Mouse (Mus musculus) testis, postnatal 14 days (tissue): ENCODE results near the gene Neil3.
"Not testable (repeated sequence)": the region's sequence is repeated elsewhere in the genome, so short reads cannot be mapped to it uniquely, and the experiment has no call there.

Source experiments
- DNase-seq: peaks from one replicate; pipeline ENCODE4 v3.0.0; 2021; ENCODE audit warnings: low spot score

Neil3 gene

DNA sequence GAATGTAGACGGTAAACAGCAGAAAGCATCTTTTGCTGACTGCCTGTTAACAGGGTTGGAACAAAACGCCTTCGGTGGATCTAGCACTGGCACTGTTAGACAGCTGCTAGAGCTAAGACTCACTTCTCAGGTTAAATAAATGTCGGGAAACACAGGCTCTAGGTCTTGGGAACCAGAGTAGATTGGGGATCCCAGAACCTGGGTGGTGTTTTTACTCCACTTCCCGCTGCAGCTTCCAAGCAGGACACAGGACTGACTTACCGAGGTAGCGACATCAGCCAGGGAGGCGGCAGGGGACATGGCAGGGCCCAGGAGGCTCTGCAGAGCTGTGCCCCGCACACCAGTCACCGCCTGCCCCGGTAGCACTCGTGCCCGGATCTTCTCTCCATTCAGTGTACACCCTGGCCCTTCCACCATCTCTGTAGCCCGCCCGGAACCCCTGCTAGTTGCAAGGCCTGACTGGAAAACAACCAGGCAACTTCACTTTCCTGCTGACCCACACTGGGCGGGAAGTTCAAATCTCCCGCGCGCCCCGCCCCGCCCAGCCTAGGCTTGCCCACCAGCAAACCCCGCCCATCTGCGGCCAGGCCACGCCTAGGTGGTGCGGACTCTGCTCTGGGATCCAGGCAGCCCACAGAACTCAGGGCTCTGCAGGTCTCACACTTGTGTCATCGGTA, at the start of gene Neil3:
Neil3 (minus strand) TSS at position 571 of the 677 bp plus-strand sequence.
- peak; percentile 77 for DNase-seq

DNA sequence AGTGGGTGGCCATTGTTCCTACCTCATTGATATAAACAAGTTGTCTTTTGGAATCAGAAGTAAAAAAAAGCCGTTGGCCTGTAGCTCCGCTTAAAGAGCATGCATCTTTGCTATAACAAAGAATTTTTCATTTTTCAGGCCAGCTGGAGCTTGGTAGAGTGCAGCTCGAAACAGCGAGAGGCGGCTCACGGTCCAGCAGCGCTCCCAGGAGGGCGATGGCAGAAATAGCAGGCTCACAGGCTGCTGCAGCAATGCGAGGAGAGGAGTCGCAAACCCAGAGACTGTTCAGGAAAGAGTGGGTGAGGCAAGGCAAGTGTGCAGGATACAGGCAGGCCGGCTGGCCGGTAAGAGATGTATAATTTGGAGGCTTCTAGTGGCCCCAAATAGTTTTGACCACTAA, 42.0 kb upstream of the Neil3 start:
- DNase-seq, result peak; percentile 6

DNA sequence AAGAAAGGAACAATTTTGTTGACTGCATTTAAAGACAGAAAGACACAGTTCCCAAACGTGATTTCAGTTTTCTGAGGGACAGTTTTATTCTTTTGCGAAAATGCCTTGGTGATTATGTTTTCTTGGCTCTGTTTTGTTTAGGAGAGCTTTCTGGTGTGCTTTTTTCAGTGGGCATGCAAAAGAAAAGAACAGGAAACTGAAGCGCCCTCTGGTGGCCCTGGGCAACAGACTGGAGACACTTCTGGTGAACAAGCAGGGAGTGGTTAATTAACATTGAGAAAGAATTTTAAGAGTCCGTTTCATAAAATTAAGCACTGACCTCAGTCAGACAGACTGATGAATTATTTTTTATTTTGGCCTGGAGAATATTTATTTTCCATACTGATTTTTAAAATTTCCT, 25.1 kb upstream of the Neil3 start:
- DNase-seq, result peak; percentile 13

DNA sequence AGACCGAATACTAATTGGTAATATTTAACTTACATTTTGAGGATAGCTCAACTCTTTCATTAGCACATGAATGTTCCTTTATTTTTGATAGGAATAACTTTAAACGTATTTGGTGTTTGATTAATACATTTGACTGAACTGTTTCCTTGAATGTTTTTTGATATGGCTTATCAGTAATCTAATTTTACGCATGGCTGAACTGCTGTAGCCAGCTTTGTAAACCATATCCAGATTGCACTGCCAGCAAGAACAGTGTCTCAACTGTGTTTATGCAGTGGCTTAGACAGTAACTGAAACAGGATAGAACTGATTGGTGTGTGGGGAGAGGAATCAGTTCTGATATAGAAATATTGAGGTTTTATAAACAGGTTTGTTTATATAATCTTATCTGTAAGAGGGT, 22.6 kb upstream of the Neil3 start:
- DNase-seq, result no peak

DNA sequence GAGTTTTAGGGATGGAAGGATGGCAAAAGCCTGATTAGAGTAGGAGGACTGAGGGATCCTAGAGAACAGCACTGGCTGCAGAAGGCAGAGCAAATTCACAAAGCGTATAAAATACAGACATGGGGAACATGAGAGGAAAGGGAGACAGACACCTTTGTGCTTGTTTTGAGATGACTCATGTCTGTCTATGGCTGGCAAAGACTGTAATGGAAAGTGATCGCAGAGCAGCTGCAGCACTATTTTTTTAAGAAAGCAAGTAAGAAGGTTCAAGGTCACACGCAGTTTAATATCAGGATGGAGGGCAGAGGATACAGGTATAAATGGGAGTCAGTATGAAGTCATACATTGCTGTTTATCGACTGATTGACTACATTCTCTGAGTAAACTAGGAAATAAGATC, 8.2 kb downstream of the Neil3 start:
- no peak for DNase-seq

DNA sequence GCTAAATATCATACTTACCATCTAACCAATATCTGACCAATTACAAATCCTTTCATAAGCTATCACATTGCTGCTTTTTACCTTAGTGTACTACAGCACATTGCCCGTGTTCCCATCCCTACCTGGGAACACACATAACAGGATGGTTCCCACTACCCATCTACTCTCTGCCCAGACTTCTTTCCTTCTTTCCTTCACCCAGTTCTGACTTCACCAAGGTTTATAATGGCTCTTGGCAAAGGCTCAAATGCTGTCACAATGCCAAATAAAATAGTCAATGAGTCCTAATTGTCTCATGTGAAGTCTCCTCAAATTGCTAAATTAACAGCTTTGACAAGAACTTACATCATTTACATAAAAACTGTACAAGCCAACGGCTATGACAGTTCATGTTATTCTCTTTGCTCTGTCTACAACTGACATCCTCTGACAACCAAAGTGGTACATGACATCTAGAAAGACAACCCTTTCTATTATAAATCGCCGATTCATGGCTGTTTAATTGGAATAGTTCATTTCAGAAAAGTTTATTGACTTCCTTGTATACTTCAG, 9.9 kb downstream of the Neil3 start:
- no peak for DNase-seq

DNA sequence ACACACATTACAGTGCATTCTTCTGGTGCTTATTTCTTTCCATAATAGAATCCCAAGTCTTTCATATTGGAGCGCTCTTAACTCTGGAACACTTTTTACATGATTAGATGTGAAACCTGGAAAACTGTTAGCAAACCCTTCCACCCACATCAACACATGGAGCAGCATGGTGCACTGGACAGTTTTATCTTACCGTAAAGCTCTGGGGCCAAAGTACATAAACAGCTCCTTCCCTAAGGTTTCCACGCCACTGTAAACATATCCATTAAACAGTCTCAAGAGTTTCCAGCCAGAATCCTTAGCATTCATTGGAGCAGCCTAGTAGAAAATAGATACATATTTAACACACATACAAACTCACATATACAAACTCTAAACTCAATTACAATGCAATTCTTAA, 15.4 kb downstream of the Neil3 start:
- DNase-seq, result no peak

DNA sequence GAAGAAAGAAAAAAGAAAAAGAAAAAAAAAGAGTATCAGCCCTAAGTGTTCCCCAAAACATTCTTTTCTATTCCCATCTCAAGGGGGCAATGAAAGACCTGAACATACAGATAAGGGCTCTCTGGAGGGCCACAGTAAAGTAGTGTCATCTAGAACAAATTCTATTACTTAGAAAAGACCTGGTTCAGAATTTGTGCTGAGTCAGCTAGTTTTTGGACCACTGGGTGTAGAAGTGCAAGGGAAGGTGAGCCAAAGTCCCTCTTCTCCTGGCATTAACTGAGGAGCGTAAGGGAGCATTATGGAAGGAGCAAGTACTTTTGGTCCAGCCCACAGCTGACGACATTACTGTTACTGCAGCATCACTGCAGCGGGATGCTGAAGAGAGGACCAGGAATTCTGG, 19.7 kb downstream of the Neil3 start:
- no peak for DNase-seq

DNA sequence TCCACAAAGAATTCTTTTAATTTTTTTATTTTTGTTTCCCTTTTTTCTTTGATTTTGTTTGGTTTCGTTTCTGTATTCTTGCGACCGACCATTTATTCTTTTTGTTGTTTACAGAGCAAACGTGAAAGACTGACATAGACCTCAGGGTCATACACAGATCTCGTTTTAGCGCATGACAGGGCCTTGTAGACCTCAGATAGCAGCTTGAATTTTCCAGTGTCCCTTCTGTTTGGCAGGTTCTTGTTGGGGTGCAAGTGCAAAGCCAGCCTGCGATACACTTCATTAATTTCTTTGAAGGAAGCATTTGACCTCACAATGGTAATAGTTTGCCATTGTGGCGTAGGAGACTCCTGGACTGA, 24.6 kb downstream of the Neil3 start:
- DNase-seq, result no peak

DNA sequence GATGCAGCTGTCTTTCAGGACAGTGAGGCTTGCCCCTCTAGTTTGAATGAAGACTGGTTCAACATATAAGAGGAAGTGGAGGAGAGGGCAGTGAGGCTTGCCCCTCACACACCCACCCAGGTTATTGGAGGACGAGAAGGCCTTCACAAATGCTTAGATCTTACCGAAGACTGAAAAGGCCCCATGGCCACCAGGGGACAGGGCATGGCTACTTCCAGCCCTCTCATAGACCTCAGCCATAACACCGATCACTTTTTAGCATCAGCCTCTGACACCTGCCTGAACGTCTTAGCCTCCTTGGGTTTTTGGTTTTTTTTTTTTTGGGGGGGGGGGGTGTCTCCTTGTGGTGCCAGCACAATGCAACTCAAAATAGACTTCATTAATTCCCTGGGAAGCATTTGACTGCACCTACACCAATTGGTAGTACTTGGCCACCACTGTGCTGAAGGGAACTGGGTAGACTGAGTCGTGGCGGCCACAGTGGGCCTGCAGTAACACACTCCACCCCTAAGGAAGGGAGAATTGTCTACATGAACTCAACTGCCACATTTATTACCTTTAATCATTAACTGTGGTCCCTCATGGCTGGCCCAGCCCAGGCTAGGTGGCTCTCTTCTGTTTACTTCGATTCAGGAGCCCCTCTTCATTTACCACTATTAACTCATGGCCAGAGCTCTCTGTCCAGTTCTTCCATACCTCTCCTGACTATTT, 25.1 kb downstream of the Neil3 start:
- no peak for DNase-seq

DNA sequence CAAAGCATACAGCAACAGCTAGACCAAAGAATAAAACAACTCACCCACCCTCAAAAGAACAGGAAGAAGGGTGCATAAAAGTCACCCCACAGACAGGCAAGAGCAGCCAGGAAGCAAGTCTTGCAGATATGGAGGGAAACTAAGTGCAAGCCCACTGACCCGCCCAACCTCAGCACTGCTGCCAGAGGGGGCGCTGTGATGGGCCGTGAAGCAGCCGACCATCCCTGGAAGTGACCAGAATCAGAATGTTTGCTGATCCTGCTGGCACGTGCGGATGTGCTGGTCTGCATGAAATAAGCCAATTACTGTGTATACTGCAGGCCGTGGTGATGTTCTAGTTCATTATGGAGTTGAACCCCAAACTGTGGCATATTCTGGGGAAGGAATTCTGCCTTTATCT, 26.6 kb downstream of the Neil3 start:
- DNase-seq, result peak; percentile 23

DNA sequence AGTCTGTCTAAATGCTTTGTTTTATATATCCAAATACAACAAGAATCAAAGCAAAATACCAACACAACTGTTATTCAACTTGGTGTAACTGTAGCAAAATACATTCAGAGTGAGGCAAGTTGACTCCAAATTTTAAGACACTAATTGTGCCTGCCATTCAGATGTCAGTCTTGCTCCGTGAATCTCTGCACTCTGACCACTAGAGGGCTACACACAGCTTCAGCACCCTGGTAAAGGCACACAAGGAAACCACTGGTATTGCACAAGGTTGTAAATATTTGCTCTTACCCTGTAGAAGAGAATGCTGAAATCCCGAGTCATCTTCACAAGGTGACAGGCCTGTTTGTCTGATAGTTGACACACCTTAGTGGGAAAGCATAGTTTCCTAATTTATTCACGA, 31.8 kb downstream of the Neil3 start:
- no peak for DNase-seq

DNA sequence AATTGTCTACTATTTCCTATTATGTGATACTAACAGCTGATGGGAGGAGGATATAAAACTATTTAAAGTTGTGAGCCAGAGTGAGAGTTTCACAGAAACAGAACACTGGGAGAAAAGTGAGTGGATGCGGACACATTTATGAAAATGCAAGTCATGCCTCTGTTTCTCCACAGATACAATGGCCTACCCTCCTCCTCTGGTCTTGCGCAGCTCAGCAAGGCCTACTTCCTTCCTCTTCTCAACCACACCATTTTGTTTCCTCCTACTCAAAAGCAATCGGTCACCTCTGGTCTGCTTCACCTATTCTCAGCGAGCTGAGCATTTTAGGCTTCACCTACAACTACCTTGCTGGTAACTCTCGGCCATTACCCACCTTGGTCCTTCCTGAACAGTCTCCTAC, 34.0 kb downstream of the Neil3 start:
- no peak for DNase-seq

DNA sequence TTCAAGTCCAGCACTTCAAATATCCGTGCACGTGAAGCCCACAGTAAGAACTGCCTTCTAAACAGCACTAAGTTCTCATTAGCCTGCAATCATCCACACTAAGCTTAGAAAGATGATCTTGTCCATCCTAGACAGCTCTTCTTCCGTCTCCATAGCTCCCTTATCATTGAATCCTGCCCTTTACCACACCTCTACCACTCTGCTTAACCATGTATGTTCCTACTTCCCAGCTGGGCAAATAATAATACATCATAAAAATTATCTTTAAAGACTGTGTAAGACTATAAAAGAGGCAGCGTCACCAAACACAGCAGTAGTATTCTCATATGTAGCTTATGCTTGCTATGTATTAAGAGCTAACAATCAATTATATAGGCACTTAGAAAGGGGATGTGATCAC, 35.2 kb downstream of the Neil3 start:
- DNase-seq, result no peak

DNA sequence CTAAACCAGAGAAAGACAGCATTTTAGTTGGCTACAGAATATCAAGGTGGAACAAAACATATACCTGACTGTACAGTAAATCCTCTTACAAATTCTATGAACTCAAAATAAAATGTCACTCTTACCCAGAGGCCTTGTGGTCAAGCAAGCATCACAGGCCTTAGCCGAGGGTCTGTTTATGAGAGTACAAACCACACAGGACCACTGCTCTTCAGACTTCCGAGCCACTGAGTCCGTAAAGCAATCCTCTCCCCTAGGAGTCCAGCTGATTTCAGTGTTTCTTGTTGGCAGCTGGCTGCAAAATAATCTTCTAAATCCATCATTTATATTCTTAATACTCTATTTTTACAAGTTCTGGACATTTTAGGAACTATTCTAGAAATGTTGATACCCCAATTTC, 38.0 kb downstream of the Neil3 start:
- DNase-seq, result no peak

DNA sequence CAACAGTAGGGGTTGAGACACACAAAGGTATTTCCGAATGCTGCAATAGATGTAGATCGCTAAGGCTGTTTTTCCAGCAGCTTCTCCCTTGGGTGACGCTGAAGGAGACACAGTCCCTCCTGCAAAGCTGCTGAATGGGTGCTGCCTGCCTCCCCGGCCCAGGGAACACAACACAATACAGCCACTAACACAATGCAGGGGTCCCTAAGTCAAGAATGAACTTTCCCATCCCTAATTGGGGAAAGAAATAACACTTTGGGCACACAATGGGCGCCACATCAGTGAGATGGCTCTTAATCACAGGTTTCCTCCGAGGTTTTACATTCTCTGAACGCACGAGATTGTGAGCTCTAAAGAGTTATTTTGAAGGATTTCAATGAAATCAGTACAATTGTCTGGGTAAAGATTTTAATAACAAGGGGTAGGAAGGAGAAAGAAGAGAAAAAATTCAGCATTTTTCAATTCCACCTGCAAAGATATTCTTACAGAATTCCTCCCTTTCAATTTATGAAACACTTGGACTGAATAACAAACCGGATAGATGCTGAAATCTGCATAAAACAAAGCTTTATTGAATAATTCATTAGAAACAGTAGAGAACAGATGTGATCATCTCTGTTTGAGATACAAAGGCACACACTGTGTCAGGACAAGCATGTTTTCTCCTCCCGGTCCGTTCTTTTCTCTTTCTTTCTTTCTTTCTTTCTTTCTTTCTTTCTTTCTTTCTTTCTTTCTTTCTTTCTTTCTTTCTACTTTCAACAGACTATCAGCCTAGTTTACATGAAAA, 38.6 kb downstream of the Neil3 start:
- no peak for DNase-seq

DNA sequence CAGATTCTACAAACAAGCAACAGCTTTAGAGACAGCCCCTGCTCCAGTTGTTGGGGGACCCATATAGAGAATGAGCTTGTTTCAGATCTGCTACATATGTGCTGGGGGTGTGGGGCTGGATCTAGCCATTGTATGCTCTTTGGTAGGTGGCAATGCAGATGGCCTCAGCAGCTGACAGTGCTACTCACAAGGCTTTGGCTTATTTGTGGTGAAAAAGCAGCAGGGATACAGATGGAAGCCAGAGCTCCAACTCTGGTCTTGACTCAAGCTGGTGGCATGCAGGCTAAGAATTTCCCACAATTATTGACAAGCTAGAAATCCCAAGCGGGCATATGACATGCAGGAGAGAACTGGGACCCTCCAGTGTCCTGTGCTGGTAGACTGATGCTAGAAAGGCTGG, 40.8 kb downstream of the Neil3 start:
- DNase-seq, result no peak

DNA sequence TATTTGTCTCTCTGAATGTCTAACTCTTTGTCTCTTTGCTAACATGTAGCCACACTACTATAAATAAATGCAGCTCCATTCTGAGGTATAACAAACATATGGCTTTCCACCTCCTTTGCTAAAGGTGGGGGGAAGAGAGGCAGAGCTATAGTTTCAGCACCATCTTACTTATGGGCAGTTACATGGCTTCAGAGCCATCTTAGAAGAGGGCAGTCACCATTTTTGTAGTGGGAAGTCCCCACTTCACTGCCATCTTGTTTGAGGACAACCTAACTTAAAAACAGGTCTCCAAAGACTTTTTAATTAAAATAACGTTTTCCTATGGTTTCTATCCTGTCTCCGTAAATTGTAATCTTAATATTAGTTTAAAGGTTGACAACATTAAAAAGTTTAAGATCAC, 47.1 kb downstream of the Neil3 start:
- no peak for DNase-seq

DNA sequence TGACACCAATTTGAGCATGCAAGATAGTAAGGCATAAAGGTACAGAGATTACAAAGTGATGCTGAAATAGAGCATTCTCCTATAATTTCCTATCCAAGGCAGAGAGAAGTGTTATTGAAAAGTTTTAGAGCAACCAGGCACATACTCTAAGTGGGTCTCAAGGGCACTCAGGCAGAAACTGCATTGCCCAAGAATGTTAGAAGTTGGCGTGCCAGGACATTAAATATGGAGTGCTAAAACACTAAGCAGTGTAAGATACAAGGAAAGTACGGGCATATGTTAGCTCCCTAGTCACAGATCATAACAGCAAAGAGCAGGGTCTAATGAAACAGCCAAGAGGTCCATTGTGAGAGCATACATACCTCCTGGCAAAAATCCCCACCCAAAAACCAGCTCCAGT, 65.3 kb downstream of the Neil3 start:
- DNase-seq, result no peak

DNA sequence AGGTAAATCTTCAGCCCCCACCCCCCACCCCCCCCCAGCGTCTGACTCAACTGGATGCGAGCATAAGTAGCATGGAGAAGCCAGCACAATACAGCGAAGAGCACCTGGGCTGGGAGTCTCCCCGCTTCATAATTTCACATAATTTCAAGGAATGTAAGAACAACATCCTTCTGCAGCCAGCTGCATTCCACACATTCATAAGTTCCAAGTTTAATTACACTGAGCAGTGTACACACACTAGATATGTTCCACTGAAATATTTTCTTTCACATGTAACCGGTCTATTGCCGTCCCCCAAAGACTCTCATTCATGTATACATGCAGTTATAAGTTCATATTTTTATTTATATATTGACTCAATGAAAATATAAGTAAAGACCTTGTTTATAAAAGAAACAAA, 72.6 kb downstream of the Neil3 start:
- no peak for DNase-seq

DNA sequence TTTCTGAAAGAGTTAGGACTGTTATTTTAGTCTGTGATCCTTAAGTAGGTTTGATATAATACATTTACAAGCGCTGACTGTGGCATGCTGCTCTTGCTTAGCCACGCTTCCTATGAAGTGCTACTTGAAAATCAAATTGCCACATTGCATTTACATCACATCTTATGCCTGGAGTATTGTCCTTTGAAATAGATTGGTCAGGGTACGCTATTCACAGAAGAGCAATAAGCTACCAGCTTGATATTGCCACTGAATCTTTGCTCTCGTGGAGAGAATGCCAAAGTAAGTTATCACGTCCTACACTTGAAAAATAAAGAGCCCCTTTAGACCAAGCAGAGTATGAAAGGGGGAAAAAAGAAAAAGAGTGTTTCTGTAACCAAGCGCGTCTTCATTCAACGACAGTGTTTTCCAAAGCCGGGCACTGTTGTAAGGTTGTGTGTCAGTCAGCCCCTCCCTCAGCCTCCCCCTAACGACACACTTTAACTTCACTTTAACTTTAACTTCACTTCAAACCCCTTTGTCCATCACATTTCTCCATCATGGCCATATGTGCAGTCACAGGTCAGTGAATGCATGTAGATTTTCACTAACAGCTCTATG, 76.3 kb downstream of the Neil3 start:
- no peak for DNase-seq

DNA sequence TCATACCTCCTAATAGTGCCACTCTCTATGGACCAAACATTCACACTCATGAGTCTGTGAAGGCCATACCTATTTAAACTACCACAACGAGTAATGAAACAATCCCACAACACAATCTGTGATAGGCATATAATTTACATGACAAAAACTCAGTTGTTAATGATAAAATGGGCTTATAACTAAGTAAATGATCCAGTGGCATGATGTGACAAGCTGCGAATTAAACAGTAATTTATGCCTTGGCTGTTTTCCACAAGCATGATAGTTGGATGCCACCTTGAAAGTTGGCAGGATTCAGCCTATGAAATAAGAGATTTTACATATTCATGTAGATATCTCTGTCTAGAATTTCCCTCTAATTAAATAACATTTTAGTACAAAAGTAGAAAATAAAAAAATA, 99.3 kb downstream of the Neil3 start:
- DNase-seq, result no peak

DNA sequence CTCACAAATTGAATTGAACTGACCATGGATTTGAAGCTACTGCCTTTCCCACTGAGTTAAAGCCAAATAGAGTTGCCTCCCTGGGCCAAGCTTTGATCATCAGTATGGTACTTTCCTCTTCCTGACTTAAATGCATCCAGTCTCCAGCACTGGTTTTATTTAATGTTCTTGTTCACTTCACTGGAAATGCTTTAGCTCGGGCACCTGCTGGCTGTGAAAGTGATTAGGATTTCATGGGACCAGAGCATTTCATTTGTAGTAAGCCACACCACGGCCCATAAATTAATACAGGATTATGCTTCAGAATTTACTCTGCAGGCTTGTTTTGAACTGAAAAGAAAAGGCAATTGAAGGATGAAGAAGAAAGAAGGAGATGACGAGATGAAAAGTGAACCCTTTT, 100.8 kb downstream of the Neil3 start:
- not testable (repeated sequence) for DNase-seq
